Mouse (Mus musculus) embryo, embryonic 11.5 days (tissue): ENCODE results near the gene Fxyd1.

ENCODE experiments used
- DNase-seq: peaks from one replicate; pipeline ENCODE4 v3.0.0-alpha.2; 2012; ENCODE audit warnings: low read depth, low spot score

Gene Fxyd1

DNA sequence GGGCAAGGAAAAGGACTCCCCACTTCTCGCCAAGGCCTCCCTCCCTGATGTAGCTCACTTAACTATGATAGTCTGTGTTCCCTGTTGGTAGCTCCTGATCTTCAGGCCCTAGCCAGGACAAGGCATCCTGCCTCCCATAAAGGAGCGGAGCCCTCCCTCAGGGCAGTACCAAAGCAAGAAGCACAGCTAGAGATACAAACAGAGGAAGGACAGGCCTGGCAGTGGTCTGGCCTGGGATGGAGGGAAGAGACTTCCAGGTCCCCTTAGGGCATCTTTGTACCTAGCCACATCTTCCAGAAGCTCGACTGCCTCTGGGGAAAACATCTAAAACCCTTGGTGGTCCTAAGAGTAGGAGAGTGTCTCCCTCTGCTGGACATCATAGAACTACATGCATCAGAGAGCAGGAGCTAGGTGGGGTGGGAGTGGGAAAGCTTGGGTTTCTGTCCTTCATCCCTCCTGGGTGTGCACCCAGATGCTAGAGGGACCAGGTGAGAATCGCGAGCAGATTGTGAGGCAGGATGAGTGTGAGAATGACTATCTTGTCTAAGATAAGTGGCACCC lies 21.0 kb upstream of the Fxyd1 start:
- DNase-seq: no peak

DNA sequence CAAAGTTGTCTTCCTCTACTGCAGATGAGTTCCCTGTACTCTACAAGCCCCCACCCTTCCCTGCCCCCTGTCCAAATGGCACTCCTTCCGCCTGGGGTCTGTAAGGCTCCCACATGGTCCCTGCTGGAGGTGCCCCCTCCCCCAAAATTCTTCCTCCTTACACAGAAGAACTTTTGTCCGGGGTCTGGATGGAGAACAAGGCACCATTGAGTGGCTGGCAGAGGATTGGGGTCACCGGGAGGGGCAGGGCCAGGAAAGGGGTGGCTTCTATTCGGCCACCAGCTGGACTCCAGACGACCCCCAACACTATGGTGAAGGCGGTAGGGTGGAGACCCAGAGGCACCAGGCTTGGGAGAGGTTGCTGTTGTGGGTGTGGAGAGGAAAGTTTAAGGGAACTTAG lies 20.5 kb upstream of the Fxyd1 start:
- no peak for DNase-seq

DNA sequence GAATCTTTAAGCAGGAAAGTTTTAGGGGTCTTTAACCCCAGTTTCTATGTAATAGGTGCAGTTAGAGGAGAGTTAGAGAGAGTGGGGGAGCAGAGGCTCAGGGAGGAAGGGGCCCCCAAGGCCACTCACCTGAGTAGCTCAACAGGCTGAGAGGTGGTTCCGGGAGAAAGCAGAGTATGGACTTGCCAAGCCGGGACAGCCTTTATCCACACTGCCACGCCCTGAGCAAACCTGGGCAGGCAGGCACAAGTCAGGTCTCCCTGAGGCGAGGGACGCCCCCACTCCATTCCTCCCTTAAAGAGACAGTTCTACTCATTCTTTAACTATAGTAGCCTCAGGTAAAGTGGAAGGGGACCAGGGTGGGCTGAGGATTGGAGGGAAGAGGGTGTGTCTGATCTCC lies 19.5 kb upstream of the Fxyd1 start, which contains the start of gene Fxyd3:
Gene Fxyd3 (minus strand): TSS at position 213 of the 400 bp plus-strand sequence.
- no peak for DNase-seq

- DNase-seq: no peak
Measured at GRCm38 (mm10) chr7:31074713-31075069, 17.7 kb upstream of the Fxyd1 start.

DNA sequence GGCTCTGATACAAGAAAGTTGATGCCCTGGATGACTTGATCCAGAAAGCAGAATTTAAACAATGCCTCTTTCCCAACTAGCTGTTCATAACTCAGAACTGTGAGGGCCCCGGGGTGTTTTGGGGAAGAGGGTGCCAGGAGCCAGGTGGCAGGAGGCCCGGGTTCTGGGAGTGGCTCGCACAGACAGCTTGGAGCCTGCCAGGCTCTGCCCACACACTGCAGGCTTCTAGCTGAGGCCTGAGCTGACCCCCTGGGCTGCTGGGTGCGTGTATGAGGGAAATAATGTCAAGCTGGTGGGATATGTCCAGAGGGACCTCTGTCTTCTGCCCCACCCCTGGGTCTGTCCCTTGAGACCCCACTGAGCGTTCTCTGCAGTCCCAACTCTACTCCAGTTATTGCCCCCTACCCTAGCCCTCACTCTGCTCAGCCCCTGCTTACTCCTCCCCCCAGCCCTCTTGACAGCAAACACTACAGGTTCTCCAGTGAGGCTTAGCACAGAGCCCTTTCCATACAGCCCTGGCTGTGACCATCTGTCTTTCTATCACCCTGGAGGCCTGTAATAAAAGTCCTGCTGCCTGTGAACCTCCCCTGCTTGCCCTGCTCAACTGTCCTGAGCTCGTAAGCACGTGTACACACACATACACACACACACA lies 17.2 kb upstream of the Fxyd1 start:
- DNase-seq: no peak

DNA sequence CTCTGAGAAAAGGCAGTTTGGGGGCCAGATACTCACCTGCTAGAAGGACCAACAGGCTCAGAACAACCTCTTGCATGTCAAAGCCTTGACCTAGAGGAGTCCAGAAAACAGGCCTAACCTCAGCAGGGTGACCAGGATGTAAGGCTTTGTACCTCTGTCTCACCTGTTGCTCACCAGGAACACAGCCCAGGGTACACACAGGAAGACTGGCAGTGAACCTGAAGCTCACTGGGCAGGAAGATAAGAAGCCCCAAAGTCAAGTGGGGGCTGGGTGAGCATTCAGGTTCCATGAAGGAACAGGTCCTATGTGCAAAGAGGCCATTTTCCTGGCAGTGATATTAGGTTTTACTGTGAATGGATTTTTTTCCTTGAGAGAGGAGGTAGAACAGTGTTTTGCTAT lies 16.5 kb upstream of the Fxyd1 start:
- no peak for DNase-seq

DNA sequence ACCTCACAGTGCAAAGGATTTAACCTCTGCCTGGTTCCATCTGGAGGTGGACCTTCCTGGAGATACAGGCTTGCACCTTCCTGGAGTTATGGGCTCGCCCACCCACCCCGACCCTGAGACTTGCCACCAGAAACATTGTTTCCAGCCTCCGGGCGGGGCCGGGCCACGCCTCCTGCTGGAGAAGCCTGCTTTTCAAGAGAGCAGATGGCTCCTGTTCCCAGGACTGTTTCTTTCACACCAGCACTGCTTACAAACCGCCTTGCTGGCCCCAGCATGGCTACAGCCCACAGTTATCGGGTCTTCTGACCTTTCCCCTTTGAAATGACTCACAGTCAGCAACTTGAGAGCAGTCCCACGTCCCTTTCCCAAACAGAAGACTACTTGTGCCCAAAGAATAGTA lies 15.3 kb upstream of the Fxyd1 start:
- no peak for DNase-seq

- no peak for DNase-seq
Measured at GRCm38 (mm10) chr7:31070324-31070723, 13.3 kb upstream of the Fxyd1 start.

DNA sequence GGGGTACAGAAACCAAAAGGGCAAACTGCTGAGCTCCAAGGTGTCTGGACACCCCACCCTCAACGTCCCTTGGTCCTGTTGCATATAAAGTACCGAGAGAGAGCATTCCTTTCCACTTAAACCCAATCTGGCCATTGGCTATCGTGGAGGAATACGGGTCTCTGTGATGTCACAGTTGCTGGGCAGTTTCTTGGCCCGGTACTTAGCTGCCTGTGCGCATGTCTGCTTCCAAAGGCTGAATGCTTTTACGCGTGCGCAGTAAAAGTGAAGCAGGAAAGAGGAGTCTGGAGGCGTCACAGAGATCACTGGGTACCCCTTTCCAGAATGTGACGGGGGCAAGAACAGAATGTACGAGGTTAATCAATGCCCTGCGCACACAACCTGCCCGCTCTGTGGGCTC lies 12.5 kb upstream of the Fxyd1 start:
- no peak for DNase-seq

DNA sequence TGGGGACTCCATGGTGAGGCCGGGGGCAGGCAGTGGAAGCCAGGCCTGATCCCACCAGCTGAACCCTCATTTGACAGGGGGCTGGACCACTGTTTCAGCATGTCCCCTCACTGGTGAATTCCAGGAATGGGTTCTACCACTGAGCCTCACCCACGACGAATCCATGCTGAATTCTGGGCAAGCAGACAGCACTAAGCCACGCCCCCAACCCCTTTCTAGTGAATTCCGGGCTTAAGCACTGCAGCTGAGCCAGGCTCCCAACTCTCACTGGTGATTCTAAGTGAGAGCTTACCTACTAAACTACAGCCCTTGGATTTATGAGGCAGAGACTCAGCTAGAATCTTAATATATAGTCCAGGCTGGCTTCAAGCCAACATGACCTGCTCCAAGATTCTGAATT lies 10.8 kb upstream of the Fxyd1 start:
- no peak for DNase-seq

DNA sequence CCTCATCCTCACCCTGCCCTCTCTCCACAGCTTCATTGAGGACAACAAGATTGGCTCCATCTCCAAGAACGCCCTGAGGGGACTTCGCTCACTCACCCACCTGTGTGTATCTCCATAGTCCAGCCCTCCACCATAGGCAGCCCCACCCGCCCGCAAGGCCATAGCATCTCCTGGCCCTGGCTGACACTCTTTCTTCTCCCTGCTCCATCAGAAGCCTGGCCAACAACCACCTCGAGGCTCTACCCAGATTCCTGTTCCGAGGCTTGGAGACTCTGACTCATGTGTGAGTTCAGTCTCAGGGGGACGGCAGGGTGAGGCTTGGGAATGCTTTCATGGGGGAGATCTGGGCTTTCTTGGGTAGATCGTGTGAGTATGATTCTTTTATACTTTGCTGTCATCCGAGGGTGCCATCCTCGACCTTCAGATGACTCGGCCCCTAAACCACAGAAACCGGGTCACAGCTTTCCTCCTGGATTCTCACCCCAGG lies 6.1 kb upstream of the Fxyd1 start:
- no peak for DNase-seq

- no peak for DNase-seq
Measured at GRCm38 (mm10) chr7:31060621-31061010, 3.6 kb upstream of the Fxyd1 start.

DNA sequence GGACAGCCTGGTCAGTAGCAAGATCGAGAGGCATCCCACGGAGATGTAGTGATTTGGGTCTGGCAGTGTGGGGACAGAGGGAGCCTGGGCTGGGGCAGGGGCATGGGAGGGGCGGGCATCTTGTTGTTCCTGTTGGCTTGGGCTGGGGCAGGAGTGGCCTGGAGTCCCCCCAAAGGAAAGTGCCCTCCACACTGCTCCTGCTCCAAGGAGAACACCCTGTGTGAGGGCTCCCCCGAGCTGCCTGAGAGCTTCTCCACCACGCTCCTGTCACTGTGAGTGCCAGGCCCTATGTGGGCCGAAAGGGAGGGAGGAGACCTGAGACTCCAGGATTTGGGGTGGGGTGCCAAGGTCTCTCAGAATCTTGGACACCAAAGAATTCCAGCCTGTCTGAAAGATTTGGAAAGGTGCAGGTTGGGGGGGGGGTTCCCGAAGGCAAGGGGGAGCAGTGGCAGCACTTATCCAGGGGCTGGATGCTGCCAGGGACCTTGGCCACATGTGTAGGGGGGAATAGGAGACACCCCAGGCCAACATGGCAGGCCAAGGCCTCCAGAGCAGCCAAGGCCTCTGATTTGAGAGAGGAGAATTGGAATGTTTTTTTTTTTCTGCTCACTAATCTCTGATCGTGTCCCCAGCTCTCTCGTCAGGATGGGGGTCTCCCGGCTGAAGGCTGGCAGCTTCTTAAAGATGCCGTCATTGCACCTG lies 3.1 kb upstream of the Fxyd1 start:
- no peak for DNase-seq

GRCm38 (mm10) chr7:31059108-31059507 lies 2.1 kb upstream of the Fxyd1 start, which contains the start of gene Lgi4:
Gene Lgi4 (plus strand): TSS chr7:31059342.
- no peak for DNase-seq

DNA sequence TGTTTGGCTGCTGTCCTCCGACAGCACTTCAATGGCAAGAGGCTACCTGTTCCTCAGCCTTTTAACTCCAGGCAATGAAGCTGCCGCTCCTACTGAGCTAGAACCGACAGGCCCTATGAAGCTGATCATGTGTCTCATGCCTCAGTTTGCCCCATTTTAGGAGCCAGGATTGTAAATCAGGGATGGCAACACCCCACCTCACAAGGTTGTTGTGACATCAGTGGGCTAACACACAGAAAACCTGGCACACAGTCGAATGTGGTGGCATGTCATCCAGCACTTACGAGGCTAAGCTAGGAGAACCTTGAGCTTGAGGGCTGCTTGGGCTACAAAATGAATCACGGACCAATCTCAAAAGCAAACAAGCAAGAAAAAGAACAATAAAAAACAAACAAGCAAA lies 1.2 kb upstream of the Fxyd1 start:
- DNase-seq: no peak

GRCm38 (mm10) chr7:31057730-31058129 lies 731 bp upstream of the Fxyd1 start:
- DNase-seq: no peak

GRCm38 (mm10) chr7:31056448-31056847 lies 551 bp downstream of the Fxyd1 start:
- DNase-seq: no peak

DNA sequence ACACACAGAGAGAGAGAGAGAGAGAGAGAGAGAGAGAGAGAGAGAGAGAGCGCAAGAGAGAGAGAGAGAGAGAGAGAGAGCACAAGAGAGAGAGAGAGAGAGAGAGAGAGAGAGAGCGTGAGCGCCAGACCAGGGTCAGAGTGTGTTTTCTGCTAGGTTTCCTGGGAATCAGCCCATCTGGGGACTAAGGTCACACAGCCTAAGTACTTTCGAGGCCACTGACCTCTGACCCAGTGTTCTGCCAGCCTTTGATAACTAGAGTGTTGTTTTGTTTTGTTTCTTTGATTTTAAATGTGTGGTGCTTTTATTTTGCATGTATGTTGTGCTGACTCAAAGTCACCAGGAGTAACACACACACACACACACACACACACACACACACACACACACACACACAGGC lies 1.1 kb downstream of the Fxyd1 start:
- DNase-seq: no peak

- no peak for DNase-seq
Measured at GRCm38 (mm10) chr7:31055354-31055824, 1.6 kb downstream of the Fxyd1 start.

DNA sequence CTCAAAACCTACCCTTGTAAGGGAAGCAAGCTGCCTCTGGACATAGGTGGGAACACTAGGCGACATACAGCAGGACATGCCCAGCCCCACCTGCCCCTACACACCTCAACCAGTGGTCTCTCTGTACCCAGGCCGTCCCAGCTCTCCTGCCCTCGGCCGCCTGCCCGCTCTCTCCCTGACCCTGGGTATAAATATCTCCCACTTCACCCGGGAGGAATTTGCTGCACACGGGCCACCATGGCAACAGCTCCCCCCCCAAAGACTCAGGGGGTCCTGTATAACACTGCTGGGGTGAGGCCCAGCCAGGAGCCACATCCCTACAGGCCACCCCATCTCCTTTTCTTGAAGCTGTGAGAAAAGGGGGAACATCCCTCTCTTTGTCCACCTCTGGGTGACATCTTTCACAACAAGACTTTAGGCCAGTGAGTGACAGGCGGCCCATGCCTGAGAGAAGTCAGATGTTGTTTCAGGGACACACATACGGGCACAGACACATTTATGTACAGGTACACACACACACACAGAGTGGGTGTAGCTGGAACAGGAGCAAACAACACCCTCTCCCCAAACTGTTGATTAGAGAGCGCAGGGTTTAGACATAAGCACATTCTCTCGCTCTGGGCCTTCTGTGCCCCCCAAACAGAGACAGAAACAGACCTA lies 2.2 kb downstream of the Fxyd1 start:
- DNase-seq: no peak

- no peak for DNase-seq
Measured at GRCm38 (mm10) chr7:31053882-31054447, 3.0 kb downstream of the Fxyd1 start.
